Mouse (Mus musculus) Patski (cell line): ENCODE results near the gene Ltbp2. TPM values are rescaled to one million over a fixed set of nuclear protein-coding genes. Genes with fewer than 3 reads are reported as not detected.

Experiments
- ATAC-seq: fragments of 100-300 bp; one replicate; pipeline ENCODE4 v1.8.0; 2021
- CTCF ChIA-PET: fragments of 350-600 bp; sonication (Branson Sonifier 250); formaldehyde crosslinking; loops from one replicate; lab custom pipeline; 2022; ENCODE audit warnings: inconsistent platforms; lab: Charles Lee
- POLR2A ChIA-PET: fragments of 350-600 bp; sonication (Branson Sonifier 250); formaldehyde crosslinking; loops from one replicate; lab custom pipeline; 2022; ENCODE audit warnings: antibody characterized with exemption, inconsistent platforms; lab: Charles Lee
- DNase-seq: peaks from one replicate; pipeline ENCODE4 v3.0.0-alpha.2; 2011; ENCODE audit warnings: low read depth, low spot score
- H3K27me3 ChIP-seq: fragments of 371-371 bp; one replicate; pipeline ENCODE4 v1.5.1; 2021
- CTCF ChIP-seq: fragments of 100-300 bp; IDR thresholded peaks from one replicate; pipeline ENCODE4 v1.5.1; 2021
- in situ Hi-C: fragments of 300-500 bp; cut with MboI; formaldehyde crosslinking; loops from 3 replicates; pipeline ENCODE4 v1.11.1; 2018; ENCODE audit warnings: low pct_unique_long_range_greater_than_20kb, mixed read lengths
- polyA plus RNA-seq: library from polyadenylated mRNA; unstranded; gene quantifications from one replicate; pipeline ENCODE4 v1.2.3, GENCODE M21; 2021

Ltbp2 gene
- polyA plus RNA-seq = 19.0 TPM

DNA sequence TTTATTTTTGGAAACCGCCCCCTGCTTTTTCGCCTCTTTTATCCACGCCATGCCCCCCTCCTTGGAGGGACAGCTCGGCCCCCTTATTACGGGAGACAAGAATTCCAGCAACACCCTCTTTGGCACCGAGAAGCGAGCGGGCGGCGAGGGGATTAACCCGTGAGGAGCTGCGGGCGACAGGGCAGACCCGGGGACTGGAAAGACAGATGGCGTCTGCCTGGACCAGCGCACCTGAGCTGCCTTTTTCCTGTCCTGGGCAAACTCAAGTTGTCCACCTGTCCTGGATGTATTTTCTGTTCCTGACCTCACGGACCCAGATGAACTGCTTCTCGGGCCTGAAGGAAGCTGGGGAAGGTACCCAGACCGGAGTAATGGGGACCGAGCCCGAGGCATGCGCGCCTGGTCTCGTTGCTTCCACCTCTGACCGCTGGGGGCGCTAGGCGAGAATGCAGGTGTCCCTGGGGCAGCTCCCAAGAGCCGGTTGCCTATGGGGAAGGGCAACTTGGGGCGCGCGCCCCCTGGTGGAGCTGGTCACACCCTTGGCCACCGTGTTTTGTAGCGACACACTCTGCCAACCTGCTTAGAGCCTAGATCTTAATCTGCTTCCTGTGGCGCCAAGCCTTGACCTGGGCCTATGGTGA lies at the start of gene Ltbp2:
Ltbp2 (minus strand) TSS at position 52 of the 641 bp plus-strand sequence.
- peak; percentile 77 for ATAC-seq
- in situ Hi-C loops = loop anchor here (10.0 kb wide), 1 partner anchor 88 kb away; no protein-coding TSS in a partner anchor
- ChIA-PET CTCF (interaction anchor here (0.7 to 1.6 kb wide), 16 partner anchors 12 to 171 kb away, joined by 3 to 6 read pairs (median 4); partner anchors contain the start of gene Ylpm1), POLR2A (interaction anchor here (1.2 kb wide), 1 partner anchor 62 kb away, joined by 3 read pairs; no protein-coding TSS in a partner anchor)
- no peaks in the 10 kb centered on the region for H3K27me3 ChIP-seq
- TF ChIP-seq CTCF = no peak
- no peak for DNase-seq

DNA sequence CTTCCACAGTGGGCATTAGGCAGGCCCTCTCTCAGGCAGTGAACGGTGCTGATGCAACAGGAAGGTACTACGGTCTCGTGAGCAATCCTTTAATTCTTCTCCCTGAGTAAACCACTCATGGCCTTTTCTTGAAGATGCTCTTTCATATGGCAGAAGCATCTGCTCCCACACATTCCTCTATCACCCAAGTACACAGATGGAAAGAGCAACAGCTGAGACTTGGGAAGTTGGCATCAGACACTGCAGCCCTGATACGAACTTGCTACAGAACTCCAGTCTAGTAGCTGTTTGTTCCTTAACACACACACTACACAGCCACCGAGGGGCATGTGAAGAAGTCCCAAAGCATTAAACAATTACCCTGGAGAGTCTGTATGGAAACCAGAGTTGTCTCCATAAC lies 48.0 kb upstream of the Ltbp2 start:
- H3K27me3 ChIP-seq = no peaks in the 10 kb centered on the region
- in situ Hi-C loops = no loop called here
- TF ChIP-seq CTCF = no peak
- ATAC-seq (no peak), DNase-seq (no peak)
- CTCF ChIA-PET = interaction anchor here (1.1 kb wide), 1 partner anchor 23 kb away, joined by 3 read pairs; no protein-coding TSS in a partner anchor
- POLR2A ChIA-PET = no interaction called here

DNA sequence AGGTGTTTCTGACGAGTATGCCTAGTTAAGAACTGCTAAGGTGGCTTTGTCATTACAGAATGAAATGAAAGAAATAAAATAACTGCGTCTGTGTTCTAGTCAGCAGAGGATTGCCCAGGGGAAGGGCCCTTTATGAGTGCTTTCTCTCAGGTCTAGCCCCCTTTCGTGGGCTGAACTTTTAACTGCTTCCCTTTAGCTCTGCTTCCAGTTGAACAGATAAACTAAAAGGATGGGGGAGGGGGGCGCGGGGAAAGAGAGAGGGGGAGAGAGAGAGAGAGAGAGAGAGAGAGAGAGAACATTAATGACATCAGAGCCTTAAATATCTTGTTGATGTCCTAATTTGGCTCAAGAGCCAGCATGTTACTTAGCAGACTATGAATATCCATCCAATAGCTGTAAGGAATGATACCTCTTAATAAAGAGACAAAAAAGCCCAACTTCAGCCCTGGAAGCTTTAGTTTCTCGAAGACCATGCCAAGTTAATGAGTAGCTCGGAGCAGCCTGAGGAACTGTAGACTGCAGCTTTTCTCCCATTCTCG lies 45.6 kb upstream of the Ltbp2 start:
- ChIA-PET CTCF (no interaction called here), POLR2A (no interaction called here)
- DNase-seq (no peak), ATAC-seq (no peak)
- TF ChIP-seq CTCF = no peak
- in situ Hi-C loops = no loop called here
- H3K27me3 ChIP-seq = no peaks in the 10 kb centered on the region

DNA sequence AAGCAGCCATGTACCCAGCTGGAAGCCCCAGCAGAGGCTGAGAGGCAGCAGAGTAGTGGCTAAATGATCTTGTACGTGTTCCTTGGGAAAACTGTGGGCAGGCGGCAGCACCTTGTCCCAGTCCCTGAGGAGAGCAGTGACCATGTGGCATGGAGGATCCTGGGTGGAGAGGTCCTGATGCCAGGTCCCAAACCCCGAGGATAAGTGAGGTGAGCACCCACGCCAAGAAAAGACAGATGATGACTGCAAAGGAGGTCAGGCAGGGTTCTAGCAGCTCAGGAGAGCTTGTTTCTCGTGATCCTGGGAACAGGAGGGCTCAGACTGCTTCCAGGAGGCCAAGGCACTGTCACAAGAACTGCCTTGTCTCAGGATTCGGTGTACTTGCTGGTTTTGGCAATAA lies 42.5 kb upstream of the Ltbp2 start:
- ChIA-PET CTCF (interaction anchor here (1.0 kb wide), 1 partner anchor 12 kb away, joined by 3 read pairs; no protein-coding TSS in a partner anchor), POLR2A (no interaction called here)
- in situ Hi-C loops = no loop called here
- TF ChIP-seq CTCF = no peak
- ATAC-seq (no peak), DNase-seq (no peak)
- no peaks in the 10 kb centered on the region for H3K27me3 ChIP-seq

DNA sequence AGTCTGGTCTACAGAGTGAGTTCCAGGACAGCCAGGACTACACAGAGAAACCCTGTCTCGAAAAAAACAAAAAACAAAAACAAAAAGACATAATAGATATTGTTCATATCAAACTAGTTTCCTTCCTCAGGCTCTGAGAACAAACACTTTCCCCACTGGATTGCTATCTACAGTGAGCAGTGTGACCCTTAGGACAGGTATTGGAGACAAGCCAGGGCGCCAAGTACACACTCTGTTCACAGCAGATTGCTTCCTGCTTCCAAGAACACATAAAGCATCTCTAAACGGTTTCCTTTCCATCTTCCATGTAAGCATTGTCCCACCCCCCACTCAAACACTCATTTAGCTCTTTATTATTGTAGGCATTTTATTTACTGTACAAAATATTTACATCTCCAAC lies 41.5 kb upstream of the Ltbp2 start:
- DNase-seq (no peak), ATAC-seq (no peak)
- TF ChIP-seq CTCF = no peak
- ChIA-PET POLR2A (no interaction called here), CTCF (interaction anchor here (1.0 kb wide), 1 partner anchor 13 kb away, joined by 3 read pairs; no protein-coding TSS in a partner anchor)
- in situ Hi-C loops = no loop called here
- H3K27me3 ChIP-seq = no peaks in the 10 kb centered on the region

DNA sequence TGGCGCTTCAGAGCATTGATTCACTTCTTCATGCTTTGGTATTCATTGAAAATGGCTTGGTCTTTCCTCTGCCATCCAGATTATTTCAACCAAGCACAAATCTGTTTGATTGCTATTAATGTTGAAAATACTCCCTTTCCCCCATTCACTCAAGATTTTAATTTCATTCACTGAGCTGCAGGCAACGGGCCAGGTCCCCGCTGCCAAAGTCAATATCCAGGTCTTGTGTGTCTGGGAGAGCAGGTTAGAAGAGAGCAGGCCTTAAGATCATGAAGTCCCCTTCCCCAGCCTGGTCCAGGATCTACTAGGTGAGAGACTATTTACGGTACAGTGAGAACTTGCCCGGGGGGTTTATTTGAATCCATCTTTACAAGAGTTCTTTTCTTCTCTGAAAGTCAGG lies 38.6 kb upstream of the Ltbp2 start:
- POLR2A ChIA-PET = no interaction called here
- DNase-seq = no peak
- no peak for TF ChIP-seq CTCF
- no peaks in the 10 kb centered on the region for H3K27me3 ChIP-seq
- CTCF ChIA-PET = no interaction called here
- ATAC-seq = no peak
- in situ Hi-C loops = no loop called here

DNA sequence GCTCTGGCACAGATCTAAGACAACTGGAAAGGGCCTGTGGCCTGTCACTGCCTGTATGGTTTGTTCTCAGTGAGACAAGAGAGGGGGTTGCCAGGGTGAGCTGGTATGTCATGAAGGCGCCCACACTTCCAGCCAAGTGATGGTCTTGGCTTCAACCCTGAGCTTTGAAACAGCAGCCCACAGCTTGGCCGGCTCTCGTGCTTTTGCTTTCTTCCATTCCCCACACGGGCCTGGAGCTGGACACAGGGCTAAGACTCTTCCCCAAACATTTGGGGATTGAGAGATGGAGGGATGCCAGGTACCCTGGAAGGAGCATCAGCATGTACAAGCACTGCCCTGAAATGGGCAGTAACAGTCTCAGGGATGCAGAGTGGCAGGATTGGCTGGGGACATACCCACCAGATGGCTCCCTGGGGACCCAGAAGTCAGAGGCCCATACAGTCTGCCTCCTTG lies 36.3 kb upstream of the Ltbp2 start:
- no peak for ATAC-seq
- POLR2A ChIA-PET = no interaction called here
- no peak for DNase-seq
- no peaks in the 10 kb centered on the region for H3K27me3 ChIP-seq
- CTCF ChIA-PET = no interaction called here
- TF ChIP-seq CTCF = no peak
- in situ Hi-C loops = no loop called here

DNA sequence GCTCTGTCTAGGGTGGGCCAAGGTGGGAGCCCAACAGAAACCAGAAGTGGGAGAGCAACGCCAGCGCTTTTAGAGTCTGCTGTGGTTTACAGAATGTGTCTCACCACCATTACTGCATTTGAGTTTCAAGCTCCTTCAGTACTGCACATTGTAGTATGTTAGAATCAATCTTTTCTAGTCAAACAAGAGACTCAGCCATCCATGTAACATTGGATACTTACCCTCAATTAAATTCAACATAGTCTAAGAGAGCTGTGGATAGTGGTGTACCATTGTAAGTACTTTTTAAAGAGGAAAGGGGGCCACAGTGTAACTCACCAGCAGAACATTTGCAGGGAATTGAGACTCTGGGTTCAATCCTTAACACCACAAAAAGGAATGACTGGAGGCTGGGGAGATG lies 35.3 kb upstream of the Ltbp2 start:
- no peak for TF ChIP-seq CTCF
- ATAC-seq = no peak
- ChIA-PET POLR2A (no interaction called here), CTCF (no interaction called here)
- no peaks in the 10 kb centered on the region for H3K27me3 ChIP-seq
- in situ Hi-C loops = no loop called here
- no peak for DNase-seq

DNA sequence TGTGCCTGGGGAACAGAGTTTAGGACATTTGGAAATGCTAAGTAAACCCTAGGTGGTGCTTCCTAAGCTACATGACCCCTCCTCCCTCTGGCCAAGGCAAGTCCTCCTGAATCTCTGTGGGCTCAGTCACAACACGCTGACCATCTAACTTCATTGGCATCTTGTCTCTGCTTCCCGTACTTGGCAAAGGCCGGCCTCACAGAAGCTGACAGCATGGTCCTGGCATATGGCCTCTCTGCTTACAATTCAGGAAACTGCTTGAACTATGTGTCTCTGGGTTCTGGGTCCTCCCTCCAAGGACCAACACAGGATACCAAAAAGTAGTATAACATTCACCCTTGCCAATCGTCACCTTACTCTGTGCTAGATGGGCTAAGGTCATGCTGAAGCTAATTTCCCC lies 33.7 kb upstream of the Ltbp2 start:
- CTCF ChIA-PET = no interaction called here

DNA sequence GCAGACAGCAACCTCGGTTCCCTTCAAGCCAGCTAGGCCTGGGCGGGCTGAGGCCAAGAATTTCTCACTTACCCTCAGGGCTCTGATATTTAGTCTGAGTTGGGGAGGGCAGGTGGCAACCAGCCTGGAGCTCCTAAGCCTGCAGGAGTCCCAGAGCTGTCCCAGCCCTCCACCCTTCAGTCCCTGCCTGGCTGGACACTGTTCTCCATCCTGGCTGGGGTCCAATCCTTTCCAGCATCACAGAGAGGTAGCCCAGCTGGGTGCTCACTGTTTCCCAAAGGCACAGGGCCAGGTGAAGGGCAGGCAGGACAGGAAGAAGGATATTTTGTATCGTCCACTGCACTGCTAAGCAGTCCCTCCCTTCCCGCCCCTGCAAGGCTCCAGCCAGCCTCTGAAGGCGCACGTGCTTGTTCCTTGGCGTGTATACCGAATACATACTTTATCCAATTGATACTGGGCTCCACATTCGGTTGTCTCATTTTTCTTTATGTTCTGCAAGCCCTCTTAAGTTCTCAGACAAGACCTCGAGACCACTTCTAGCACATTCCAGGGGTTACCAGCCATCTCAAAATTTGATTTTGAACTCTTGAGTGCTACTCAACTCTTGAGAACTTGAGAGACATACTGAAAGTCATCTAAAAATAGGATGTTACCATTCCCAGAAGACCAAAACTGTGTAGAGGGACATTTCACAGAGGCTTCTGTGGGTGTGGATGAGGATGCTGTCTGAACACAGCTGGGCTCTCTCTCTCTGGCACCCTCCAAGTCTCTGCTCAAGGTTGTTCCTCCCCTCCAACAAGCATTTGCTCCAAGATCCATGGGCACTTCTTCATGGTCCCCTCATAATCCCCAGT lies 31.5 kb upstream of the Ltbp2 start:
- DNase-seq (no peak), ATAC-seq (peak; percentile 51)
- TF ChIP-seq CTCF = no peak
- POLR2A ChIA-PET = no interaction called here
- in situ Hi-C loops = no loop called here
- no peaks in the 10 kb centered on the region for H3K27me3 ChIP-seq
- CTCF ChIA-PET = interaction anchor here (1.2 kb wide), 1 partner anchor 12 kb away, joined by 3 read pairs; no protein-coding TSS in a partner anchor

More for the DNA sequence above, 33.7 kb upstream of the Ltbp2 start:
- no peak for DNase-seq
- in situ Hi-C loops = no loop called here
- H3K27me3 ChIP-seq = no peaks in the 10 kb centered on the region
- POLR2A ChIA-PET = no interaction called here
- no peak for TF ChIP-seq CTCF
- no peak for ATAC-seq
